8 mouse cellular contexts compared by ENCODE assay signal in genomic region chr2:128127121-128127671, GRCm38 (mm10). TPM values are rescaled to one million over a fixed set of nuclear protein-coding genes. Genes with fewer than 3 reads are reported as not detected.
DNase-seq lines count a peak whose midpoint lies in the region; ATAC-seq and TF ChIP-seq lines count a peak whose summit lies in the region.

No protein-coding gene starts in this region.

- H3K36me3 ChIP-seq in G1E (replicated peaks): peaks cover 31% of the 10 kb centered on the region
- no peaks in the 10 kb centered on the region for H3K36me3 ChIP-seq in forebrain, embryonic 16.5 days (ENCODE audit: control insufficient read depth, insufficient read depth)
- H3K36me3 ChIP-seq in thymus, adult 2 months (ENCODE audit: control insufficient read depth, insufficient read depth, low read length): 0 out of 2 replicates have a peak, but pooled peaks cover 4% of the 10 kb centered on the region

- no peak for TF ChIP-seq CTCF in G1E (IDR thresholded peaks at IDR 0.05; ENCODE audit: low read depth, low read length)
- peak; percentile 62 for TF ChIP-seq CTCF in layer of hippocampus, adult 2 months (conservative IDR thresholded peaks at IDR 0.05)
- no peak for TF ChIP-seq CTCF in lung, adult 2 months (IDR thresholded peaks at IDR 0.05; ENCODE audit: insufficient read depth, low read length)
- TF ChIP-seq CTCF in olfactory bulb, adult 2 months (IDR thresholded peaks at IDR 0.05; ENCODE audit: insufficient read depth, low read depth, low read length): no peak
- TF ChIP-seq CTCF in thymus, adult 2 months (IDR thresholded peaks at IDR 0.05; ENCODE audit: borderline replicate concordance, control insufficient read depth, extremely low read depth, insufficient read depth, low read length, poor library complexity): peak; percentile 59; the same call in 1 of the 2 replicates

- peak; percentile 67 for ATAC-seq in G1E (ENCODE audit: extremely low read depth, insufficient number of reproducible peaks, low FRiP score, poor library complexity, severe bottlenecking)
- peak; percentile 94 for ATAC-seq in forebrain, embryonic 16.5 days

- peak overlapping the region; percentile 100 for H3K4me2 ChIP-seq in forebrain, embryonic 16.5 days (ENCODE audit: low read length)

- peak overlapping the region; percentile 58 for H3K27ac ChIP-seq in forebrain, embryonic 16.5 days (ENCODE audit: low read length)
- H3K27ac ChIP-seq in layer of hippocampus, adult 2 months: peak overlapping the region; percentile 81
- H3K27ac ChIP-seq in olfactory bulb, adult 2 months (ENCODE audit: insufficient read depth, low read depth, low read length): no peak overlapping the region
- no peak overlapping the region for H3K27ac ChIP-seq in thymus, adult 2 months (ENCODE audit: control insufficient read depth, insufficient read depth, low read length)

- WGBS in forebrain, embryonic 16.5 days: under 1% methylated on average over 67 of the region's 67 CpGs
- WGBS in lung, adult 2 months: 1% methylated on average over 67 of the region's 67 CpGs
- under 1% methylated on average over 67 of the region's 67 CpGs for WGBS in olfactory bulb, adult 2 months
- under 1% methylated on average over 67 of the region's 67 CpGs for WGBS in thymus, adult 2 months

- DNase-seq in G1E (ENCODE audit: low spot score): peak; percentile 99
- peak; percentile 87 to 88 for DNase-seq in cerebellum, adult 18-20 months
- DNase-seq in heart, postnatal 36 days: peak; percentile 93 to 94
- DNase-seq in layer of hippocampus, adult 2 months (ENCODE audit: low spot score in 2 of 2): peak; percentile 85 to 86
- peak; percentile 91 for DNase-seq in lung, adult 2 months
- peak; percentile 94 for DNase-seq in thymus, adult 2 months

- H3K27me3 ChIP-seq in G1E (ENCODE audit: insufficient read depth, low read length): peaks cover 28% of the 10 kb centered on the region
- peaks cover 26% of the 10 kb centered on the region for H3K27me3 ChIP-seq in forebrain, embryonic 16.5 days (replicated peaks; ENCODE audit: control insufficient read depth, insufficient read depth, low read length)
- peaks cover 21% of the 10 kb centered on the region for H3K27me3 ChIP-seq in thymus, adult 2 months (ENCODE audit: control insufficient read depth, insufficient read depth, low read length)

- peak; percentile 55; the same call in 1 of the 2 replicates for TF ChIP-seq POLR2A in lung, adult 2 months (IDR thresholded peaks at IDR 0.05; ENCODE audit: borderline replicate concordance, extremely low read depth, low read depth, low read length)
- TF ChIP-seq POLR2A in olfactory bulb, adult 2 months (IDR thresholded peaks at IDR 0.05; ENCODE audit: insufficient read depth, low read depth, low read length): peak; percentile 45; the same call in 1 of the 2 replicates
- peak; percentile 63 for TF ChIP-seq POLR2A in thymus, adult 2 months (IDR thresholded peaks at IDR 0.05; ENCODE audit: control insufficient read depth, extremely low read depth, insufficient read depth, low read length, poor library complexity)

- H3K9me3 ChIP-seq in G1E (replicated peaks): no peaks in the 10 kb centered on the region
- no peaks in the 10 kb centered on the region for H3K9me3 ChIP-seq in forebrain, embryonic 16.5 days (ENCODE audit: control insufficient read depth, low read length)

- intact Hi-C loops in heart, postnatal 36 days (cut with DNase I): no loop called here

- peak overlapping the region; percentile 62 for H3K9ac ChIP-seq in forebrain, embryonic 16.5 days (replicated peaks; ENCODE audit: low read depth, low read length)

- peak overlapping the region; percentile 90 for H3K4me3 ChIP-seq in G1E (ENCODE audit: low read depth, low read length)
- peak overlapping the region; percentile 73 for H3K4me3 ChIP-seq in forebrain, embryonic 16.5 days (replicated peaks; ENCODE audit: low read length)
- peak overlapping the region; percentile 67 for H3K4me3 ChIP-seq in layer of hippocampus, adult 2 months
- peak overlapping the region; percentile 94 for H3K4me3 ChIP-seq in lung, adult 2 months (replicated peaks; ENCODE audit: extremely low read depth, low read depth, low read length)
- H3K4me3 ChIP-seq in olfactory bulb, adult 2 months (ENCODE audit: insufficient read depth, low read depth, low read length): peak overlapping the region; percentile 76
- peak overlapping the region; percentile 76 for H3K4me3 ChIP-seq in thymus, adult 2 months (ENCODE audit: control insufficient read depth, insufficient read depth, low read length)

- H3K4me1 ChIP-seq in G1E (ENCODE audit: insufficient read depth, low read depth, low read length): peaks cover 54% of the 10 kb centered on the region
- H3K4me1 ChIP-seq in forebrain, embryonic 16.5 days (replicated peaks; ENCODE audit: control insufficient read depth, insufficient read depth, low read length): peaks cover 45% of the 10 kb centered on the region
- peaks cover 24% of the 10 kb centered on the region for H3K4me1 ChIP-seq in lung, adult 2 months (ENCODE audit: control insufficient read depth, insufficient read depth, low read length)
- peaks cover 46% of the 10 kb centered on the region for H3K4me1 ChIP-seq in olfactory bulb, adult 2 months (ENCODE audit: control insufficient read depth, insufficient read depth, low read length)
- H3K4me1 ChIP-seq in thymus, adult 2 months (replicated peaks; ENCODE audit: control insufficient read depth, insufficient read depth, low read length): peaks cover 34% of the 10 kb centered on the region

RNA-seq across cellular contexts. Expression of gene Bcl2l11, which starts 1.4 kb away (rescaled TPM):
- total RNA-seq in G1E (2014; fragmentation: Nextera tagmentation): 36.3 and 39.7 TPM in 2 replicates
- 18.4 and 18.8 TPM in 2 replicates for total RNA-seq in G1E (2017)
- 34.5 and 39.6 TPM in 2 replicates for polyA plus RNA-seq in G1E (2012)
- 8.8 and 10.1 TPM in 2 replicates for polyA plus RNA-seq in forebrain, embryonic 16.5 days (2015; fragmentation: Nextera tagmentation; extraction: Ambion mirVana)
- total RNA-seq in heart, postnatal 36 days (2021): 10 to 100 TPM; 17.7 to 21.9 TPM
- total RNA-seq in layer of hippocampus, adult 2 months (2021): 1 to 10 TPM; 5.6 to 9.0 TPM
- 22.3 and 24.5 TPM in 2 replicates for polyA plus RNA-seq in lung, adult 2 months (2012; rRNA removed)
- not detected in 2 replicates for polyA plus RNA-seq in olfactory bulb, adult 2 months (2012; ENCODE audit: insufficient read depth, insufficient read length, low replicate concordance, missing spikeins)
- 54.4 and 63.3 TPM in 2 replicates for polyA plus RNA-seq in thymus, adult 2 months (2012; rRNA removed)

Comparison
In these comparisons a context has a peak if more than half of its experiments do, and no peak if none do; other contexts are left out.
1. CTCF ChIP-seq: peak in layer of hippocampus, adult 2 months (single experiment) and thymus, adult 2 months (single experiment); none in G1E (single experiment), lung, adult 2 months (single experiment) and olfactory bulb, adult 2 months (single experiment).
2. H3K27ac ChIP-seq: peak in forebrain, embryonic 16.5 days (single experiment) and layer of hippocampus, adult 2 months (single experiment); none in olfactory bulb, adult 2 months (single experiment) and thymus, adult 2 months (single experiment).
3. Peak in every context shown above with its lines, with median percentiles within 50 percentile points of each other: DNase-seq, H3K4me3 ChIP-seq and POLR2A ChIP-seq.